Mouse (Mus musculus) lung, postnatal 4 days (tissue): ENCODE data around the gene Apoc4.
"Not testable (repeated sequence)": the region's sequence is repeated elsewhere in the genome, so short reads cannot be mapped to it uniquely, and the experiment has no call there.

Experiments used
- DNase-seq, 2 experiments: peaks; one replicate each; pipeline ENCODE4 v3.0.0; 2021

Gene Apoc4

DNA sequence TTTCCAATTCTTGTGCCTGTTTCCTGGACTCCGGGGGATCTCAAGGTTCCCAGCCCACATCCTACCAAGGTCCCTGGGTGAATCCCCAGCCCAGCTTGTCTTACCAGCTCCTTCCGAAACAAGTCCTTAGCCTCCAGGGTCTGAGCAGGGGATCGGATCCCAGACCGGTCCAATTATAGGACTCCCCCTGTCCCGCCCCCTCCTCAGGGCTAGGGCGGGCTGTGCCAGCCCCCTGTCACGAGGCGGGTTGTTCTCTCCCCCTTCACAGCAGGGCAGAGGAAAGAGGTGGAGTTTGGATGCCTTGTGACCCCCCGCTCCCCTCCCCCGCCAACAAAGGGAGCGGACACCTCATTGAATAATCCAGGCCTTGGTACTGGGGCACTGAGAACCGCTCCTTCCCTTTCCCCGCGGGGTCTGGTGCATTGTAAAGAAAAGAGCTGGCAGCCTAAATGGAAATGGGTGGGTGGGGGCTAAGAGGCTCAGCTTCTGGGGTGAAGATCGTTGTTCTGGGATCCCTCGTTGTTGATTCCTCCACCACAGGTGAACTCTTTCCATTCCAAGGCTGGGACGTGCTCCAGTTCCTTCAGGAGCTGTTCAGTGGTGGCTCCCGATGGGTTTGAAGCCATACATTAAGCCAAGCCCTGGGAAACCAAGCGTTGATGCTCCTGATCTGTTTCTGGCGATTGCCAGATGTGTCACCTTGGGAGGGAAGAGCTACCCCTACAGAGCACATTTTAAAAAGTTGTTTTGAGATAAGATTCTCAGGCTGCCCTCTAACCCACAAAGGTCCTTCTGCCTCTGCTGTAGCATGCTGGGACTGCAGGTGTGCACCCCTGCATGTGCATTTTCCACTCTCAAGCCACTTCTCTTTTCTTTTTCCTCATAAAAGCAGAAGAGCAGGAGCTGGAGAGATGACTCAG, 17.9 kb upstream of the Apoc4 start, which contains the start of gene Apoe:
Gene Apoe (minus strand): TSS at position 282 of the 920 bp plus-strand sequence.
- DNase-seq = peak; percentile 55 to 79

DNA sequence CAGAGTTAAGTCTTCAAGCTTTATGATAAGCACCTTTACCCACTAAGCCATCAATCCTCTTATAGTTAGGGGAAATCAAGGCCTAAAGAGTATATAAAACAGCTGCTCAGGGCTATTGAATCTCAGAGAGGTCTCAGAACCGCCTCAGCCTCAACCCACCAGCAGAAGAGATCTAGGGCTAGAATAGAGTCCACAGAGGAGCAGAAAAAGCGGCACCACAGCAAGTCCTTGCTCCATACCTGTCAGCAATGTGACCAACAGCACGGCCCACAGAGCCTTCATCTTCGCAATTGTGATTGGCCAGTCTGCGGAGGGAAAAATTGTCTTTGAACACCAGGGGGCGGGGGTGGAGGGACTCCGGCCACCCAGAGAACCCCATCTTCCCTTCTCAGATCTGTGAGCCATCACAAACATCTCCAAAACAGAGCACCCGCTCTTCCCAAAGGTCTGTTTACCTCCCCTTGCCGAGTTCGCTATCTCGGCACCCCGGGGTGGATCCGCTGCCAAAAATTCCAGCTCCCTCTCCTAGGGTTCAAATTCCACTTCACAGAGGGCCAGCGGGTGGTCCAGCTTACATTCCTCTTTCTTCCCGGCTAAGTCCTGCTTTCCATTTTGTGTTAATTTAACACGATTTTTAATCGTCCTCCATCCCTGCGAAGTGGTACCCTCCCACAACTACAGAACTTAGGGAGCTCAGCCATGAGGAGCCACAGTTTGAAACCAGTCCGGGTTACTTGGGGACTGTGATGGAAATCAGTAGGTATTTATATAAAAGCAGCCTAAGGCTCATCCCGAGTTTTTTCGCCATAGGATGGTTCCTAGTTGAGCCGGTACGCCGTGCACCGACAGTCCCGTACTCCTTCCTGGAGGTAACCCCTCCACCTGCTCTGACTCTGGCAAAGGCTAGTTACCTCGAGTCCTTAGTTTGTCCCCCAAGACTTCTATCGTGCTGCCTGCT, 16.9 kb upstream of the Apoc4 start:
- peak in 1 of 2 experiments; percentile 46 for DNase-seq

DNA sequence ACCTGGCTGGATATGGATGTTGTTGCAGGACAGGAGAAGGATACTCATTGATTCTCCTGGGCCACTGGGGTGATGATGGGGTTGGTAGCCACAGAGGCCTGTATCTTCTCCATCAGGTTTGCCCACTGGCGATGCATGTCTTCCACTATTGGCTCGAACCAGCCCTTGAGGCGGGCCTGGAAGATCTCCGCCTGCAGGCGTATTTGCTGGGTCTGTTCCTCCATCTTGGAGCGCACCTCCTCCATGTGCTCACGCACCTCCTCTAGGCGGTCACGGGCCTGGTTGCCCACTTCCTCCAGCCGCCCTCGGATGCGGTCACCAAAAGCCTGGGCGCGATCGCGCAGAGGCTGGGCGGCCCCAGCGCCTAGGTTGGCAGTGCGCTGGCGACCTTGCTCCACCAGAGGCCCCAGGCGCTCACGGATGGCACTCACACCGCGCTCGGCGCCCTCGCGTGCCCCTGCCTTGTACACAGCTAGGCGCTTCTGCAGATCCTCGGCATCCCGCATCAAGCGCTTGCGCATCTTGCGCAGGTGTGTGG, 15.1 kb upstream of the Apoc4 start:
- no peak for DNase-seq

DNA sequence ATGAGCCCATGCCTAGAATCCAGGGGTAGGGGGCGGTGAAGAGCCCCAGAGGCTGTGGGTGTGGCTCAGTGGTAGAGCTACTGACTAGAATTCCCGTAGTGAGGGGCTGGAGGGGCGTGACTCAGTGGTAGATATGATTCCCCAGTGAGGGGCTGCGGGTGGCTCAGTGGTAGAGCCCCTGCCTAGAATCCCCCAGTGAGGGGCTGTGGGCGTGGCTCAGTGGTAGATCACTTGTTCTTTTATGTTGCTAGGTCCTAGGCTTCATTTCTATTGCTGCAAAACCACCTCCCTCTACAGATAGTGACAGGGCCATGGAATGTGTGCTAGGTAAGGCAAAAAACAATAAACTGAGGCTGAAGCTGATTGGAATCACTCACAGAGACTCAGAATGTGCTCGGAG, 14.6 kb upstream of the Apoc4 start:
- no peak for DNase-seq

DNA sequence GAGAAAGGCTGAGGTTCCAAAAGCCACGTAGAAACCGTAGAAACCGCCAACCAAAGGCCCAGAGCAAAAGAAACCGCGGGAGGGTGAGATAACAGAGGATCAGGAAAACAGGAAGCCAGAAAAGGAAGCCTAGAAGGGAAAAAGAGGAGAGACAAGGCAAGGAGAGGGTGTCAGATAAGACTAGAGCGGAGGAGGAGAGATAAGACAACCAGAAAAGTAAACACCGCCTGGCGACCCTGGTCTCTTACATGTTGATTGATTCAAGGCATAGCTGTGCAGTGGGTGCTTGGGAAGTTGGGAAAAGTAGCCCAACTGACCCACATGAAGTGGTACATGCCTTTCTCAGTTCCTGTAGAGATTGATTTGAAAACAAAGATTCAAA, 13.9 kb upstream of the Apoc4 start:
- no peak for DNase-seq

GRCm38 (mm10) chr7:19694336-19695212, 13.3 kb upstream of the Apoc4 start:
- no peak for DNase-seq

- DNase-seq = peak; percentile 79 to 91
Measured at GRCm38 (mm10) chr7:19693421-19693820, 12.1 kb upstream of the Apoc4 start.

DNA sequence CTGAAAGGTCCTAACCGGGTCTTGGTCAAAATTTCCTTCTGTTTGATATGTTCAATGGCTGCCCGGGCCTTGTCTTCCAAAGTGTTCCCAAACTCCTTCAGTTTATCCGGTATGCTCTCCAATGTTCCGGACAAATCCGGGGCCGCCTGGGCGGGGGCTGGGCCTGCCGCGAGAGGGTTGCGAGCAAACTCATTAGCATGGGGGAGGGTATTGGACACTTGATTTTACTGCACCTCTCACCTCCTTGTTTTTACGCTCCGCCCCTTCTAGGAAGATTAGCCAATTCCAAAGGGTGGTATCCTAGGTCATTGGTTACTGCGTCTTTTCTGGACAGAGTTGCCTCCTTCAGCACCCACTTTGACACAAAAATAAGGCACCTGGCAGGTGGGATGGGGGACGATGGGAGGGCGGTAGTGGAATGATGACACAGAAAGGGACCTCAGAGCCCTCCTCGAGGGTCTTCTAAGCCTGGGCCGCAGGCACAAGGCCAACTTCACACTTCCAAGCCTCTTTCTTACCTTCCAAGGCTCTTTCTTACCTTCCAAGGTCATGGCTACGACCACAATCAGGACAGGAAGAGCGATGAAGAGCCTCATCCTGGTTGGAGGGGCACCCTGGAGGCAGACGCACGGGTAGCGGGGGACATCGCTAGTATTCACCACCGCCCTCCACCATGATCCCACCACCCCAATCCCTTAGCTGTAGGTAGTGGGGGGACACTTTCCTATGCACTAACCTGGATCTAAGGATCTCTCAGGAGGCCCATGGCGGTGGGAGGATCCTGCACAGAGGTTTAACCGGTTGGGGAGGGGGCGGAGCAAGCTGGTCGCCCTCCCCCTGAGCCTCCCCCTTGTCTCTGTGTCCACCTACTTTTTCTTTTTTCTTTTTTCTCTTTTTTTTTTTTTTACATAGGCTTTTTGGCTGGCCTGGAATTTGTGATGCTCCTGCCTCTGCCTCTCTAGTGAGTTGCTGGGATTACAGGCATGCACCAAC, 10.9 kb upstream of the Apoc4 start, which contains the start of gene Apoc1:
Gene Apoc1 (minus strand): TSS at position 788 of the 993 bp plus-strand sequence.
- DNase-seq = peak; percentile 70 to 85

GRCm38 (mm10) chr7:19691434-19691833, 10.2 kb upstream of the Apoc4 start:
- no peak for DNase-seq

- no peak for DNase-seq
Measured at GRCm38 (mm10) chr7:19690845-19691244, 9.6 kb upstream of the Apoc4 start.

DNA sequence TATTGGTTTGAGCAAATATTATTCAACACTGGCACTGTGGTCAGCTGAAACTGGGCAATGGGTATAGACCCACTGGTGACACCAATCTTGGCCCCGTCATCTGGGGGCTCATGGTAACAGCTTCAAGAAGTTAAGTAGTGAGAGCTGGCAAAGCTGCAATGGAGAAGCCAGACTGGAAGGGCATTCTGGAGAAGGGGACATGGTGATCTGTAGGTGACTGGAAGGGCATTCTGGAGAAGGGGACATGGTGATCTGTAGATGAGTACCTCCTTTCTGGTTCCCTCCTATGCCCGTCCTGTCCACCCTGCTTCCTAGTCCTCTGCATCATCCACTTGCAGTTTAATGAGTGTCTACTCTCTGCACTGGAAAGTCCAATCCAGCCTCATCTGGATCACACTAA, 7.3 kb upstream of the Apoc4 start:
- no peak for DNase-seq

- DNase-seq = no peak
Measured at GRCm38 (mm10) chr7:19688101-19688500, 6.8 kb upstream of the Apoc4 start.

DNA sequence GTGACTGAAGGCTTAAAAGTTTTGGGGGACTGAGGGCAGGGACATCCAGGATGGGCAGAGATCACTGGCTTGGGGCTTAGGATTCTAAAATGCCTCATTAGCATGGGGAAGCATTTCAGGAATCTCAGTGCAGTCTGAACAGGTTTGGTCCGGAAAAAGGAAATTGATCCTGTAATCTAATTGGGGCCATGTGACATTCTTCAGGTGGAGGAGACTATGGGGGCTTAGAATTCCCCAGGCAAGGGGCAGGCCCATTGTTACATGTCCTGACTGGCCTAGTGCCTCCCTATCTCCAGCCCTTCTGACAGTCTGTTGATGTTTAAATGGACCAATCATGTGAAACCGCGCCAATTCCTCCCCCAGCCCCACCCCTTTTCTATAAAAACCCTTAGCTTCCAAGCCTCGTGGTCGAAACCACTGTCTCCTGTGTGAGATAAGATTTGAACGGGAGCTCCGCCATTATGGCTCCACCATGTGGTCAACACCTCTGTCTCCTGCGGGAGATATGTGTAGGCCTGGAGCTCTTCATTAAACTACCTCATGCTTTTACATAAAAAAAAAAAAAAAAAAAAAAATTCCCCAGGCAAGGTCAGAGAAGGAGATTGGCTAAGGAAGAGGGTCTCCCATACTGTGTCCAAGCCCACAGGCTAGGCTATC, 5.8 kb upstream of the Apoc4 start:
- DNase-seq = not testable (repeated sequence)

GRCm38 (mm10) chr7:19686521-19686920, 5.2 kb upstream of the Apoc4 start:
- no peak for DNase-seq

DNA sequence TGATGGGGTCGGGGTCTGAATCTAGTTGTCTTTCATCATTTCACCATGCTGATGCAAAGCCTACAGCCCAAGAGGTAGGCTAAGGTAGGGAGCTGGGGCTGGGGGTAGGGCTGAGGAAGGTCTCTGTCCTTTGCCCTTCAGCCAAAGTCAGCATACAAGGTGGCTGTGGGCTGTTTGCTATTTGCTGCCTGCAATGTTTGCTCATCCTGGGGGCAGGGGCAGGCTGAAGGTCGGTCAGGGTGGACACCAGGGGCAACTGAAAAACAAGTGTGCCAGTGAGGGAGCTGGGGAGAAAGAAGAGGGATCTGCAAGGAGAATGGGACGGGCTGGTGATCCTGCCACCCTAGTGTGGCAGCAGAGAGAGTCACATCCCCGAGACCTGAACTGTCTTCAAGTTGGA, 4.1 kb upstream of the Apoc4 start:
- no peak for DNase-seq

DNA sequence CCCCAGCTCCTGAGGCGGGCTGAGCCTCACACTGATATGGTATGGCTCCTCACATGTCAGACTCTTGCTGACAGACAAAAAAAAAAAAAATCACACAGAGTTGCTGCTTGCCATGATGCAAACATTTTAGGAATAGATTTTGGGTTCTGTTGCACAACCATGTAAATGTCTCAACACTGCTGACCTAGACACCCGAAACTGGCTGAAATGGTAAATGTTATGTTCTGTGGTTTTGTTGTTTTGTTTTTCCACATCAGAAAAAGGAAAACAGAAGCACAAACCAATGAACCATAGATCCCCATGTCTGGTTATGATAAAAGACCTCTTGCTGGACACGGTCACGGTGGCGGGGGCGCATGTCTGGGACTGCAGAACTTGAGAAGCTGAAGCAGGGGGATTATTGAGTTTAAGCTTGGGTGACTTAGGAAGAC, 2.5 kb upstream of the Apoc4 start:
- DNase-seq = no peak

GRCm38 (mm10) chr7:19682979-19683378, 1.7 kb upstream of the Apoc4 start:
- DNase-seq = no peak

GRCm38 (mm10) chr7:19680702-19681101, 577 bp downstream of the Apoc4 start:
- no peak for DNase-seq

GRCm38 (mm10) chr7:19678901-19679300, 2.4 kb downstream of the Apoc4 start:
- no peak for DNase-seq

DNA sequence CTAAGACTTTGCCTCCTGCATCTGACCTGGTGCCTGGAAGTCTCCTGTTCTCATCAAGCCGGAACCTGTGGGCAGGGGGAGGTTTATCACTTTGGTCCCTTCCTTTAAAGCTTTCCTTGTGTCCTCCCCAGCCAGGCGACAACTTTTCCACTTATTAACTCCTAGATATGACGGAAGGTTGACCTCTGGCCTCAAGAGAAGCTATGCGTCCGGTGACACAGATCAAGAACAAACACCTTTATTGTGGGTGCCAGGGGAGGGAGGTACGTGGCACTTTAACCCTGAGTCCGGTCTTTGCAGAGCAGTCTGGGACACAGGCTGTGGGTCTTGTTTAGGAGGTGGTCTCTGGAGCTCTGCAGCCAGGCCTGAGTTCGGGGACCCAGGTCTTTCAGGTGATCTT, 3.4 kb downstream of the Apoc4 start, which contains the start of gene Apoc2:
Gene Apoc2 (minus strand): TSS at position 70 of the 400 bp plus-strand sequence.
- no peak for DNase-seq
